Mouse (Mus musculus) gonadal fat pad, adult 2 months (tissue): ENCODE data around the gene Mybpc1. TPM values are rescaled to one million over a fixed set of nuclear protein-coding genes. Genes with fewer than 3 reads are reported as not detected.
"Not testable (repeated sequence)": the region's sequence is repeated elsewhere in the genome, so short reads cannot be mapped to it uniquely, and the experiment has no call there.

Experiments
- DNase-seq: peaks from one replicate; pipeline ENCODE4 v3.0.0-alpha.2; 2012; ENCODE audit warnings: low read depth
- polyA plus RNA-seq: library from polyadenylated mRNA; depleted of rRNA; stranded (reverse); fragments of >200 nt; gene quantifications from 2 replicates; pipeline ENCODE4 v1.2.3, GENCODE M21; 2012

The Mybpc1 gene
- polyA plus RNA-seq, 1 experiment, result 4.8 TPM

DNA sequence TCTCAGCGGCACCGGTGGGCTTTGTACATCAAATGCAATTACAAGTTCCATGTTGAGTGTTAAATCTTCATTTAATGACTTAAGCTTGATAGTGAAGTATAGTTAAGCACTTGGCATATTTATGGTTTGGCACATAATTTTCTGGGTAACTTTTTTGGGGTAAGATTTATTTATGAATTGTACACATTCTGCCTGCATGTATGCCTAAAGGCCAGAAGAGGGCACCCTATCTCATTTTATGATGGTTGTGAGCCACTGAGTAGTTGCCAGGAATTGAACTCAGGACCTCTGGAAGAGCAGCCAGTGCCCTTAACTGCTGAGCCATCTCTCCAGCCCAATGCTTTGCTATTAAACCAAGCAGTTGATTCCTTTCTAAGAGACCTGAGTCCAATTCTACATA lies 52.2 kb downstream of the Mybpc1 start:
- no peak for DNase-seq

DNA sequence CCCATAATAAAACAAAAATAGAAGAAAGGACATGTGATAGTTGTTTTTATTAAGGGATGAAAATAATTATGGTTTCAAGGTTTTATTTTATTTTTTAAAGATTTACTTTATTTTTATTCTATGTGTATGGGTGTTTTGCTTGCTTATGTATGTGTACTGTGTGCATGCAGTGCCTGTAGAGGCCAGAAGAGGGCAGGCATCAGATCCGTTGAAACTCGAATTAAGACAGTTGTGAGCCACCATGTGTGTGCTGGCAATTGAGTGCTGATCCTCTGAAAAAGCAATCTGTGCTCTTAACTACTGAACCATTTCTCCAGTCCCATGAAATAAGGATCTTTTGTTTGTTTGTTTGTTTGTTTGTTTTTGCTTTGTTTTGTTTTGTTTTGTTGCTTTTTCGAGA lies 54.7 kb downstream of the Mybpc1 start:
- no peak for DNase-seq

DNA sequence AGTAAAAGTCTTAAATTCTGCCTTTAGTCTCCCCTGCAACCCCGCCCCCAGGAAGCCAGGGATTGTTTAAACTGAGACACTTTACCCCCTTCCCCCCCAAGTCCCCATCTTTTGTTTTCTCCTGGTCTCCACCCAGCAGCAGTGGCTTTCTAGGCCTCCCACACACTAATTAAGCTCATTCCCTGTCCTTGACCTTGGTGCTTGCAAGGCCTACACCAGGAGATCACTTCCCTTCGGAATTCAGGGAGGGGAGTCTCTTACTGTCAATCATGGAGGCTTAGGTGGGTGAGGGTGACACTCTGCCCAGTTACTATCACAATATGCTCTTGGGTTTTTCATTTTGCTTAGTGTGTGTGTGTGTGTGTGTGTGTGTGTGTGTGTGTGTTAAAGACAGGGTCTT lies 57.3 kb downstream of the Mybpc1 start:
- DNase-seq, result no peak

DNA sequence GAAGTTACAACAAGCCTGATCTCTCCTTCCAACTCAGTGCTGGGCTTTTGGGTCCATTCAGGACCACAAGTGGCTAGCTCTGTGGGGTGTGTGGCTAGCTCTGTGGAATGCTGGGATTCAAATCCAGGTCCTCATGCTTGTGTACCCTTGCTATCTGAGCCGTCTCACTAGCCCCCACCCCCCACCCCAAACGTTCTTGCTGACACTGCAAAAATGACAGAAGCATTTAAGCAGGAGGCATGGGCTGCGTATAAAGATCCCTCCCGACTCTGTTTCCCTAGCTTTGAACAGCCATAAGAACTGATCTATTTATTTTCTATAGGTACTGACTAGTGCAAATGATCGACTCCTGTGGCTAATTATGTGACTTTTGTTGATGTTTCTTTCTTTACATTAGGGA lies 74.3 kb downstream of the Mybpc1 start:
- no peak for DNase-seq

DNA sequence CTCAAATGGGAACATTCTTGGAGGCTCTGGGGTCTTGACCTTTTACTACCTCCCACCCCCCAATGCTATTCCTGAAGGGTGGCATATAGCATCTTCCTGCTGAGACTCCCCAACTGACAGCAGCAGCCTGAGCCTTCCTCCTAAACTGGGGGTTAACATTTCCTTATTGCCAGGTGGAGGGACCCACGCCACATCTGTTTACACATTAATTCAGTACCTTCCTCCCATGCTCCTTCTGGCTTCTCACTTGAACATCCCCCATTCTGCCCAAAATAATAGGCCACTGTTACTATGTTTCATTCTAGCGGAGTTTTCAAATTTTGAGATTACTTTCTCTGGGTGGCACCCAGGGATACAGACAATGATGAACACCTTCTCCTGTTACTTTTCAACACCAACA lies 80.9 kb downstream of the Mybpc1 start:
- DNase-seq, result no peak

DNA sequence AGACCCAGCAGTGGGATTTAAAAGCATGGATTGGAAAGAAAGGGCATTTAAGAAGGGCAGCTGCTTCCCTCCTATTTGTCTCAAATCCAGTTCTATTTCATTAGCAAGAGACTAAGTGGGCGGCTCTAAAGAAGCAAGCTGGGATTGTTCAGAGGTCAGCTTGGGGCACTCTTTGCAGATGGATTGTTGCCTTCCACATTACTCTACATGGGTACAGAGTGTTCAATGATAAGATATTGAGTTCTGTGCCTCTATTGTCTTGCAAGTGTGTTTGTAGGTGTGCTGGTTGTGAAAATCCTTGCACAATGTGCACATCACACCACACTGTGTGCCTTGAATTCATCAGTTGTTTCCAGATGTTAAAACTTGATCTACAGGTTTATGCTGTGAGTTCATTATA lies 81.7 kb downstream of the Mybpc1 start:
- DNase-seq, result no peak

DNA sequence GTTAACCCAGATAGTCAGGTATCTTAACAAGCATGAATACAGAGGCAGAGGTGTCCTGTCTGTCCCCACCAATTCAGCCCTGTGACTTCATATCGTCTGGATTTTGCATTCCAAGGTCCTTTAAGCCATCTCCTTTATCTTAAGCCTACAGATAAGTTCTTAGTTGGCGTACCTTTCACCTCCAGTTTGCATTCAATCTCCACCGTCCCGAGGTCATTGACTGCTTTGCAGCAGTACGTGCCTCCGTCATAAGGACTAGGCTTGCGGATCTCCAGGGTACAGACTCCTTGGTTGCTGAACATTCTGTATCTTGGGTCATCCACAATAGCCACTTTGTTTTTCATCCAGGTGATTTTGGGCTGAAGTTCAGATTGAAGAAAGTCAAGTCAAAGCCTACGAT lies 82.2 kb downstream of the Mybpc1 start:
- DNase-seq, result no peak

DNA sequence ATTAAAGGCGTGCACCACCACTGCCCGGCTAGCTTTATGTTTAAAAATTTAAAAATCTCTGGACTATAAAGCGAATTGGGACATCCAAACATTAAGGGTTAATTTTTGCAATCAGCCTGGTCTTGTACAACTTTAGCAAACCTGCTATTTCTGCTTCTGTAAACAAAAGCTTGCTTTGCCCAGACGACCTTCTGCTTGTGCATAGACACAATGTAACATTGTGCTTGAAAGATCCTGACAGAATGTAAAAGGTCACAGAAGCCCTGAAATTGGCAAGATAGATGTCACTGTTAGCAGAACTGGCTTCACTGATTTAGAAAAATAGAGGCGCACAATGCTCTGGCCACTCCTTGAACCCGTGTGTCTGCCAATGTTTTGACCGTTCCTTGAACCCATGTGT lies 89.9 kb downstream of the Mybpc1 start:
- not testable (repeated sequence) for DNase-seq

DNA sequence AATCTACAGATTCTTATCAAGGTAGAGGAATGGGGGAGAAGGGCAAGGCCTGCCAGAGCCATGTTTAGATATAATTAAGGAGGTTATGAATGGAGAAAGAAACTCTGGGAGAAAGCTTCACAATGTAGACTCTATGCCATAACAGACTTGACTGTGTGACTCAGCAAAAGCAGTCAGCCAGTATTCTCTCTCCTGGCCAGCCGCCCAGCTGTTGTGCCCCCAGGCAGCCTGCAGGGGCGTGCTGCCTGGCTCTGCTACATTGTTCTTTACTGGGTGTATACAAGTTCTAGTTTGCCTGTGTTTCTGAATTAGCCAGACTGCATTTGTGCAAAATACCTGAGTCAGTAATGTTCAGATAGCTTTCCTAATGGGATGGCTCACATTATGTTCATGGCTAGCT lies 90.5 kb downstream of the Mybpc1 start:
- peak; percentile 52 for DNase-seq

DNA sequence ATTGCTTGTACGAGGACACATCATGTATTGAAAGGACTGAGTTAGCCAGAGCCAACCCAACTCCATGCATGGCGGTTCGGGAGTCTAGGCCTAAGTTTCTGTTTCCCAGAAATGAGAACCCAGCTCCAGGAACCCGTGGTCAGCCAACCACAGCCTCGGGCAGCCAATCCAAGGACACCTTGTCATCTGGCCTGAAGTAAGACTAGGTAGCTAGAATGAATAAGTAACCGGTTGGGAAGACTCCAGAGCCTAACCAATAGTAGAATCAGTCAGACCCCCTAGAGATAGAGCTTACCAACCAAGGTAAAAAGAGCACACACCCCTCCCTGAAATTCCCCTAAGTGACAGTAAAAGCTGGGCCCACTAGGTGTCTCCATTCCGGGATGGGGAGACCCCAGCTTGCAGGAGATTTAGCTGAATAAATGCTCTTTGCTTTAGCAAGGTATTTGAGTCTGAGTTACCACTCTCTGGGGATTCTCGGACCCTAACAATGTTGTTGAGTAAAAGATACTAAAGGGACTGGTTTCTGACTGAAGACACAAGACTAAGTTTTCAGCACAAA lies 91.3 kb downstream of the Mybpc1 start:
- DNase-seq, result no peak

DNA sequence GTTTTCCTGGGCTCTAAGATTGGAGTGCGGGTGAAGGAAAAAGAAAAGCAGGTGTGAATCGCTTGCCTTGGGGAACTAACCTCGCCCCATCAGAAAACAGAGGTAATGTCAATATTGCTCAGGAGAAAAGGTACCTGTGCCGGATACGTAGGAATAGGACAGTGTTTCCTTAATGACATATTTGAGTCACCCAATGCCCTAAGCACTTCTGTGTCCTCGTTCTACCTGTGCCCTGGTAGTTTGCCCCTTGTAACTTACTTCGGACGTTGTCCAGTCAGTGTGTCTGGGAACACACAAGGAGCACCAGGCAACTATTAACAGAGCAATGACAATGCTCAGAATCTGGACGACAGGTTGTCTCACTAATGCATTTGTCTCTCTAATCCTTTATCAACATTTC lies 93.6 kb downstream of the Mybpc1 start:
- DNase-seq, result no peak

DNA sequence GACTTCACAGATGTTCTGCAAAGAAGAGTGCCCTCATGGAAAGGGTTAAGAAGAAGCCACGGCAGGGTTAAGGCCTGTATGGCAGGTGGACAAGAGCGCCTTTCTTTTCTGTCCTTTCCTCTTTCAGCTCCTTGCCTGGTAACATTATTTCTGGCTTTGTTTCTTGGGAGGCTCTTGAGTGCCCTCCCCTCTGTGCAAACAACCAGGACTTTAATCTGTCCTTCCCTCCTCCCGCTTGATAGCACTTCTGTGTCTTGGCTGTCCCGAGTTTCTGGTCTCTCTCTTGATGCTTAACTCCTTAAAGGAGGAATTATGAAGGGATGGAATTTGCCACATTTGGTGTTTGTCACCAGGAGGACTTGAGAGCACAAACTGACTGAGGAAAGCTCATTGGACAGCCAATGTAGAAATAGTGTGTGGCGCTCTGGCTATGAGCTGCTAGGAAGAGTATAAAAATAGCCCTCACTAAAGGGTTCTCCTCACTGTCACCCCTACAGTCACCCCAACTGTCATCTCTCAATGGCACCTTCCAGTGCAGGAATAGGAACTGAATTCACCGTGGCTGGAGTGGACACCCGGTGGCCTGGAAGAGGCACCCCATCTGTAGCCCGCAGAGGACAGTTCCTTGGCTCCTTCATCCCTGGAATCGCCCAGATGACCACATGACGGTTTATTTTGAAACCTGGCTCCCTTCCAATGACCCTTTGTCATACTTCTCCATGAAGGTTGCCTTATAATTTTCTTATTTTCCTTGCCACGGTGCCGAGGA lies 94.3 kb downstream of the Mybpc1 start:
- DNase-seq, result no peak

DNA sequence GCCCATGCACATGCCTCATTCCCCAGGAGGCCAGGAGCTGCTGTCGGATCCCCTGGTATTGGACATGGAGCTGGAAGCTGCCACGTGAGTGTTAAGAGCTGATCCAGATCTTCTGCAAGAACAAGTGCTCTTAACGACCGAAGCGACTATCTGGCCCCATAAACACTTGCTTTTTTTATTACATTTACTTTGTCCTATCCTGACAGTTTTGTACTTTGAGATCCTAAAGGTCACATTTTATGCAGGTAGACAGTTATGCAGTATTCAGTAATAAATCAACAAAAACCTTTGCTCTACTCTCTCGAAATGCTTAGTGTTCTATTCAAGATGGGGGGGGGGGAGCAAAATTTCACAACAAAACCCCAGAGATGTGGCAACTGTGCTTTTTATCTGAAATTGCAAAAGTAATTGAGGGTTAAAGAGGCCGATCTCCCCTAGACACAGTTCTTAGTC lies 97.2 kb downstream of the Mybpc1 start:
- no peak for DNase-seq

DNA sequence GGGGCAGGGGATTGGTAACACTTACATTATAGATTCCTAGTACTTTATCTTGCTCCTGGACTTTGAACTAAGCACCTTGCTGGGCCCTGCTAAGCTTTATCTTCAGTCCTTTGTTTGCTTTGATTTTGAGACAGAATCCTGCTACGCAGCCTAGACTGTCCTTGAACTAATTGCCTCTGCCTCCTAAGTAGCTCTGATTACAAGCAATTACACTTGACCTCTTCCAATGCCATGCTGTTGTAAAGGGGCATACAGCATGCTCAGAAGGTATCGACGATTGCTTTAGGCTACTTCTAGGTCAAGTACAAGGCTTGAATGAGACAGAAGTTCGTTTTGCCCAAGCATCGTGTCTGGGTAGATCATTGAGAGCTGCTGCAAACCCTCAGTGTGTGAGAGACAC lies 99.7 kb downstream of the Mybpc1 start:
- no peak for DNase-seq

DNA sequence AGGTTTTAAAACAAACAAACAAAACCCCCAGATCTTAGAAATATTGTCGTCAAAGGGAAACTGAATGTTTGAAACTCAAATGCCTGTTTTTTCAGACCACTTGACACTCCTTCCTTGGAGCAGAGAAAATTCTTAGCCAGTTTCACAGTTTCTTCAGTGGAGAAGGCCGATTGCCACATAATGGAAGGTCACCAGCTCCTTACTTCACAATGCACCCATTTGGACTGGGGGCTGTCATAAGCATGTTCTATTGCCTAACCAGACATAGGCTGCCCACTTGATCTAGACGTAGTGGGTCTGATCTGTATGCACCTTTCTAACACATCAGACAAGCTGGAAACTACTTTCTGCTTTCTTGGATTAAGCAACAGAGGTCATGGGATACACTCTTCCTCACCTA lies 100.5 kb downstream of the Mybpc1 start:
- no peak for DNase-seq

DNA sequence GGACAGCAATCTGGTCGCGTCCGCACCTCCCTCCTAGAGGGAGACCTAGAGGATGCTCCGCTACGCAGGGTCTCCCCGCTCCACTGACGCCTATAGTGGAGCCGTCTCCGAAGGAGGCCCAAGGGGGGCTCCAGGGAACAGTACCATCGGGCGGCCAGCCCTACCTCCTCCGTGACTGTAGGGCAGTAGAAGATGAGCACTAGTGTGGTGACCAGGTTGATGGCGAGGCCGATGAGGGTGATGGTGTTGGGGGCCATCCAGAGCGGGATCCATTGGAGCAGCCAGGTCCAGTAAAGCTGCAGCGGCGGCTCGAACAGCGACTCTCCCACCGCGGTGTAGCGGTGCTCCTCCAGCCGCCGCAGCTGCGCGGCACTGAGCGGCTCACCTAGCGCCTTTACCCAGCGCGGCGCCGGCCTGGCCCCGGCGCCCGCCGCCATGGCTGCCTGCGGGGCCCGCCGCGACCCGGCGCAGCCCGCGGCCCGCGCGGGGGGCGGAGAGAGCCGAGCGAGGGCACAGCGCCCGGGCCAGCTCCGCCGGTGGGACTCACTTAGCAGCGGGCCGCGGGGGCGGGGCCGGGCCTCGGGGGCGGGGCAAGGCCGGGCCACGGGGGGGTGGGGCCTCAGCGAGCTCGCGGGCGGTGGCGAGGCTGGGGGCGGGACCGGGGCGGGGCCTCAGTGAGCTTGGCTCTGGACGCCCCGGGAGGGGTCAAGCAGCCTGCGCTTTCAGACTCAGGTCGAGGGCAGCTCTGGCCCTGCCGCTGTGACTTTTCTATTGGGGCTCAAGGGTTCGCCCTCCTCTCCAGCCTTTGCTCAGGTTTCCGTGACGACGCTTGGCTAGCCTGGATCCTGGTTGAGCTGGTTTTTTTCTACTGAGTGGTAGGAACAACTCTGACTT lies 101.3 kb downstream of the Mybpc1 start, which contains the start of gene Chpt1:
Gene Chpt1, minus strand, starts transcription at position 653 of the 894 bp plus-strand sequence.
- no peak for DNase-seq

DNA sequence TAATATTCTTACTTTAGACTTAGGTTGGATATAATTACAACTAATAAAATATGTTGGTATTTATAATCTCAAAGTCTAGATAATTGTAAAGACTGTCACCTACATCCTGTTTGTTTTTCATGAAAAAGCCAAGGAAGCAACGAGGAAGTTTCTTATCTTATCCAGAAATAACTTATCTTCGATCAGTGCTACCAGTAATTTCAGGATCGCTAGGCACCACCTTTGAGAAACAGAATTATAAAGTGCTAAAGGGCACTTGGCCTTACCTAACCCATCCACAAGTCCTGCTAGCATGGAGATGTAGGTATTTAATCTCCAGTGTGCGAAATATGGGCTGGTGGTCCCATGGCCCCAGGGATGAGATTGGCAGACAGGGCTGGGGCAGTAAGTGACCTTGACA lies 102.0 kb downstream of the Mybpc1 start:
- no peak for DNase-seq

DNA sequence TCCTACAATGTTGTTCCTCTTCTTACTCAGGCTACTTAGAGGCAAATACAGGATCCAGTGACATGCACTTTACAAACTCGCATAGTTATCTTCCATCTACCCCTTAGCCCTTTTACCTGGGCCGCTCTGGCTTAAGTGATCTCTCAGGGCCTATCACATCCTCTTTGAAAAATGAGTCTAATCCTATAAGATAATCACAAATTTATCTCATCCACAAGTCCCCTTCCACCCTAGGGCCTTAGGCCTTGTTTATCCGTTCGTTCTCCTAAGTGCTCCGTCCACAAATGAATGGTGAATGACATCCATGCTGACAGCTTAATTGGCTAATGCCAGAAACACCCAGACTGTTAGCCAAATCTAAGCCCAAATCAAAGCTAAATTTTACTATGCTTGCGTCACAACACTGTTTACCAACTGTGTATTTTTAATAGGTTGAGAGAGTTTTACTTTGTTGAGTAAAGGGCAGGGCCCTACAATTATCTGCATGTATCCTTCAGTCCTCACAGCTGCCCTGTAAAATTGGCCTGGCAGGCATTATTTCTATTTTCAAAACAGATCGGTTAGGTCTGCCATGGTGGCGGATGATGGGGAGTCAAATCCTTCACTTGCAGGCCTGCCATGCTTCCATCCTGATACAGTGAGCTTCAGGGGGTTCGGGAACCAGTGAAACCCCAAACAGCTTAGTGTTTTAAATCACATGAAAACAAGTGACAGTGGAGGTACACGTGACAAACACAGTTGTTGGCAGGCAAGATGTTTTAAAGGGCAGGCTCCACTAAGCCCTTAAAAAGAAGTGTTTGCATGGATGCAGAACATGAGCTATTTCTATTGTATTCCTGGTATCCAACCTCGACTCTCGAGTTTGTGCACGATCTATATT lies 102.8 kb downstream of the Mybpc1 start:
- no peak for DNase-seq

DNA sequence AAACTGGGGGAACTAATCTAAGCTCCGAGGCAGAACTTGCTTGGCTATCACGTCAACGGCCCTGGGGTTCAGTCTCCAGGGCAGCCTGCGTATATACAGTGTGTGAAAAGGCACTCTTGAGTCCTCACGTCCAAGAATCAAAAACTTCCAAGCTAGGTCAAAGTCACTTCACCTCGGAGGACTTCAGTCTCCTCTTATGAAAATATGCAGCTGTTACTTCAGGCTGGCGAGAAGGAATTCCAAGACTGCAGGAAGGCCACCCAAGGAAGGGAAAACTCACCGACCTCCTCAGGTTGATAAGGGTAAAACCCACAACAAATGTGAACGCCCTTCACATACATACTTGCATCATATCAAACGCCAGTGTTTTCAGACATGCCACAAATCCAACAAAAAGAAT lies 103.6 kb downstream of the Mybpc1 start:
- no peak for DNase-seq

DNA sequence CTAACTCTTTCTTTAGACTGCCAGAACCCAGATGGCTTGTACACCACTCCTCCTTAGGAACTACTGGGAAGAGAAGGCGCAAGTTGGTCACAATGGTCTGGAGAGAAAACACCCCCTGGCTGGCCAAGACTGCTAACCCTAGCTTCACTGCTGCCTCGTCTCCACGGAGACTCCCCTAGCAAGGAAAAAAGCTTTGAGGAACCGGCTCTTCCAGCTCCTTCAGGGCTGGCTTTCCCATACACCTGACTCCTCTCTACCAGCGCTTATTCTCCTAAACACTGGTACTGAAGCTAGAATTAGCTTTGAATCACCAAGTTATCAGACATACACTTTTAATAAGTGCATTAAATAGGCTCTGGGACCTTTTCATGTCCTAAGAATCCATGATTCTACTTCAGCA lies 105.0 kb downstream of the Mybpc1 start:
- DNase-seq, result no peak

DNA sequence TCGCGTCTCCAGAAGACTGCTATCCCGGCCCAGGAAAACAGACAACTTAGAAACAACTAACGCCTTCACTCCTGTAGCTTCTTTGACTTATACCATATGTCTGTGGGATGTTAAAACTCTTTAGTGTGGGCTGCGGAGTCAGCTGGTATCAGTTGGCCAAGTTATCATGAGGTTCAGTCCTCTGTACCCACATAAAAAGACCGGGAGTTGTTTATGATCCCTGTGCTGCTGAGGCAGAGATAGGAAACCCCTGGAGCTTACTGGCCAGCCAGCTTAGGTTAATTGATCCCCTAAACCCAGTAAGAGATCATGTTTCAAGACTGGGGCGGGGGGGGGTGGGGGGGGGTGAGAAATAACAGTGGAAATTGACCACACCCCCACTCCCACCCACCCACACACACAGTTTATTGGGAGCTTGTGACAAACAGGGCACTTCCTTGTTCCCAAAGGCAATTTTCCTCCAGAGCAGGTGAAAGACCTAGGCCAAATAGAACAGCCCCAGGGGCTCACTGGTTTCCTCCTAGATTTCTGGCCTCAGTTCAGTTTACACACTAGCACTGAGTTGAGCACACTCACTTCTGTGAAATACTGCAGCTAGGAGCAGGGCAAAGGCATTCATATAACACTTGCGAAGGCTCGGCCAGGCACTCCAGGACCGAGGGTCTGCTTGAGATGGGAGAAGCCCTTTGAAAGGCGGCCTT lies 107.9 kb downstream of the Mybpc1 start:
- no peak for DNase-seq
